Mouse (Mus musculus) stomach, embryonic 16.5 days (tissue): ENCODE results near the gene Tmod4. TPM values are rescaled to one million over a fixed set of nuclear protein-coding genes. Genes with fewer than 3 reads are reported as not detected.
A peak's percentile ranks its signal among the peaks of the same experiment; 100 is the strongest.

Source experiments
- ATAC-seq: fragments of 200-750 bp; cut with Nextera tagmentation; 2 replicates; pipeline ENCODE4 v1.8.0; 2017; ENCODE audit warnings: moderate number of reproducible peaks, moderate TSS enrichment; ENCODE audit not compliant: insufficient read depth, low FRiP score
- H3K27ac ChIP-seq: fragments of 300-500 bp; sonication (generic); 2 replicates; pipeline ENCODE4 v1.5.1; 2014; ENCODE audit warnings: low read length
- H3K27me3 ChIP-seq: fragments of 300-500 bp; sonication (generic); 2 replicates; pipeline ENCODE4 v1.6.1; 2014; ENCODE audit warnings: low read length, control low read depth, mixed read lengths; ENCODE audit not compliant: control insufficient read depth, insufficient read depth
- H3K36me3 ChIP-seq: fragments of 300-500 bp; sonication (generic); 2 replicates; pipeline ENCODE4 v1.6.1; 2014; ENCODE audit warnings: low read length; ENCODE audit not compliant: control insufficient read depth, insufficient read depth
- H3K4me1 ChIP-seq: fragments of 300-500 bp; sonication (generic); 2 replicates; pipeline ENCODE4 v1.6.1; 2014; ENCODE audit warnings: low read length, control low read depth, mixed read lengths; ENCODE audit not compliant: control insufficient read depth, insufficient read depth
- H3K4me2 ChIP-seq: fragments of 300-500 bp; sonication (generic); 2 replicates; pipeline ENCODE4 v1.6.1; 2014; ENCODE audit warnings: low read depth, low read length, mixed read lengths
- H3K4me3 ChIP-seq: fragments of 300-500 bp; sonication (generic); replicated peaks from 2 replicates; pipeline ENCODE4 v1.5.1; 2014; ENCODE audit warnings: mild to moderate bottlenecking, low read length
- H3K9ac ChIP-seq: fragments of 300-500 bp; sonication (generic); 2 replicates; pipeline ENCODE4 v1.6.1; 2014; ENCODE audit warnings: low read length
- H3K9me3 ChIP-seq: fragments of 300-500 bp; sonication (generic); replicated peaks from 2 replicates; pipeline ENCODE4 v1.6.1; 2016; ENCODE audit warnings: low read length, control low read depth; ENCODE audit not compliant: control insufficient read depth
- WGBS: fragments of 180-500 bp; shearing (Covaris S2); extraction: QIAGEN DNeasy Blood & Tissue Kit; methylation state at CpG from one replicate; pipeline ENCODE4 v1.1.7; 2014; 5-methylcytosine and 5-hydroxymethylcytosine counted together
- polyA plus RNA-seq: library from polyadenylated mRNA; unstranded; fragments of >200 nt; fragmentation: Nextera tagmentation; extraction: Ambion mirVana; gene quantifications from 2 replicates; pipeline ENCODE4 v1.2.1, GENCODE M21; 2015

Tmod4 gene
- polyA plus RNA-seq, 1 experiment from 2014 or later = 7.3 TPM

DNA sequence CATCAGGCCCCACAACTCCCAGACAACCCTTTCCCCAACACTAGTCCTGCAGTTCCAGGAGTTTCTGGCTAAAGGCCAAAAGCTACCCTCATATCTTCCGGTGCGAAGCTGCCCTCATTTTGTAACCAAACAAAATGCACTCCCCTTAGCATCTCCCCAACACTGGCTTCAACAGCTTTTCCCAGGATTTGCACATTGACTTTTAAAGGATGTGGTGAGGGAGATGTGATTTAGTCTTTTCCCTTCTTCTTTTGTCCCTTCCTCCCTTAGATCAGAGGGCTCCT, 38.0 kb downstream of the Tmod4 start:
- Histone ChIP-seq H3K4me2 (peak overlapping the region; percentile 86), H3K9me3 (no peaks in the 10 kb centered on the region), H3K27me3 (no peaks in the 10 kb centered on the region), H3K27ac (peak overlapping the region; percentile 49; the same call in 1 of the 2 replicates), H3K9ac (0 out of 2 replicates have a peak overlapping the region, but pooled peaks have one; percentile 81), H3K4me1 (peaks cover 32% of the 10 kb centered on the region), H3K36me3 (no peaks in the 10 kb centered on the region), H3K4me3 (peak overlapping the region; percentile 79)
- 36% methylated on average over 2 of the region's 2 CpGs for WGBS
- ATAC-seq = no peak

DNA sequence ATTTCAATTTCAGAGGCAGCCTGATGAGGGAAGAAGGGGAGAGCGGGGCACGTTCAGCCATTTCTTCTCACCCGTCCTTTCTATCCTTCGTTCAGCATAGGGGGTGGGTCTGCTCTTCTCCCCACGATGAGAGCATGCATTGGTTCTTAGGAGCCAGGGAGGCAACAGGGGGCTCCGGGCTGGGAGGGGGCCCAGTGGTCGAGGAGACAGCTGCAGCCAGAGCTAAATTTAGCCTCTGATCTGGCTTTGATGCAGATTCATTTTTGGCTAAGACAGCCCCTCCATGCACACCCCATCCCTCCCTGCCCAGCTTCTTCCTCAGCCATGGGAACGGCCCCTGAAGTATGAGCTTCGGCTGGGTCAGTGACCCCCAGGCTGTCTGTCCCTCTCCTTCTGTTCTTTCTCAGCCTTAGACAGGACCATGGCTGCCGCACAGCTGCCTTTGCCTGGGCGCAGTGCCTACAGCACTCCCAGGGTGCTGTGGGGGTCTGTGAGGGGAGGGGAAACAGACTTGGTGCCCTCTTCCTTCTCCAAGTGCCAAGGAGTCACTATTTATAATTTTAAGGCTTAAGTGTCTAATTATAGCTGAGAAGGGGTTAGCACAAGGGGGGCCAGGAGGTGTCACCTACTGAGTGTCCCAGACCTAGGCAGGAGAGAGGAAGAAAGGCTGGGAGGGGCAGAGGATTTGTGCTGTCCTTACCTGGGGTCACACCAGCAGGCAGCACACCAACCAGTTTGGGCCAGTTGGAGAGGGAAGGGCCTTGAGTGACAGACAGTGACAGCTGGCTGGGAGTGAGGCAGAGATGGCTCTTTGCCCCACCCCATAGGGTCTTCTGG, 39.4 kb downstream of the Tmod4 start:
- H3K9me3 ChIP-seq = no peaks in the 10 kb centered on the region
- peak overlapping the region; percentile 6 for H3K4me2 ChIP-seq
- H3K36me3 ChIP-seq = no peaks in the 10 kb centered on the region
- WGBS = 49% methylated on average over 11 of the region's 11 CpGs
- H3K4me1 ChIP-seq = peaks cover 32% of the 10 kb centered on the region
- peak overlapping the region; percentile 1; the same call in 1 of the 2 replicates for H3K9ac ChIP-seq
- no peaks in the 10 kb centered on the region for H3K27me3 ChIP-seq
- H3K27ac ChIP-seq = peak overlapping the region; percentile 38; the same call in 1 of the 2 replicates
- ATAC-seq = peak; percentile 14; the same call in 1 of the 2 replicates
- H3K4me3 ChIP-seq = no peak overlapping the region

DNA sequence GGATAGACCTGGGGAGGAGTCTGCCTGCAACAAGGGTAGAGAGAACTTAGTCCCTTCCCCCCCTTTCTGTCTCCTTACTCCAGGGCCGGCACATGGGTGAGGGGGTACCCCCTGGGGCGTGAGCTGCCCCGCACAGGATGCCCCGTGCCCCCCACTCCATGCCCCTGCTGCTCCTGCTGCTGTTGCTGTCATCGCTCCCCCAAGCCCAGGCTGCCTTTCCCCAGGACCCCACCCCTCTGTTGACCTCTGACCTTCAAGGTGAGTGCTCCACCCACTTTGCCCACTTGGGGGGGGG, 39.9 kb downstream of the Tmod4 start:
- Histone ChIP-seq H3K4me2 (no peak overlapping the region), H3K9me3 (no peaks in the 10 kb centered on the region), H3K4me1 (peaks cover 32% of the 10 kb centered on the region), H3K4me3 (no peak overlapping the region), H3K36me3 (no peaks in the 10 kb centered on the region), H3K27ac (no peak overlapping the region), H3K27me3 (no peaks in the 10 kb centered on the region), H3K9ac (no peak overlapping the region)
- ATAC-seq = no peak
- WGBS = 76% methylated on average over 5 of the region's 5 CpGs

DNA sequence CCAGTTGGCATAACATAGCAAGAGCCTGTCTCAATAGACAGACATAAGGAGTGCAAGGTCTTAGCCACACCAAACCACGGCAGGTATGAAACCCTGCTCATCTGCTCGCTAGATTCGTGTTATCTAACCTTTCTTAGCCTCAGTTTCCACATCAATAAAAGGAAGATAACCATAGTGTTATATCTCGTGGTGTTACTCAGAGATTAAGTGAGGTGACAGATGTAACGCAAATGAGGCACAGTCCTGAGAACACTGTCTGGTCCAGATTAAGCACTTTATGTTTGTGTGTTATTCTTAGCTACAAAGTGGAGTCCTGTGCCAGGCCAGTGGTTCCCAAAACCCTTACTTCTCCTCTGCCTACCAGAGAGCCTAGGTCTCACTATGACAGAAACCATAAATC, 40.6 kb downstream of the Tmod4 start:
- H3K9ac ChIP-seq = no peak overlapping the region
- H3K27me3 ChIP-seq = no peaks in the 10 kb centered on the region
- H3K9me3 ChIP-seq = no peaks in the 10 kb centered on the region
- no peaks in the 10 kb centered on the region for H3K36me3 ChIP-seq
- no peak overlapping the region for H3K27ac ChIP-seq
- no peak for ATAC-seq
- H3K4me1 ChIP-seq = peaks cover 27% of the 10 kb centered on the region
- H3K4me3 ChIP-seq = no peak overlapping the region
- 76% methylated on average over 5 of the region's 5 CpGs for WGBS
- H3K4me2 ChIP-seq = no peak overlapping the region

DNA sequence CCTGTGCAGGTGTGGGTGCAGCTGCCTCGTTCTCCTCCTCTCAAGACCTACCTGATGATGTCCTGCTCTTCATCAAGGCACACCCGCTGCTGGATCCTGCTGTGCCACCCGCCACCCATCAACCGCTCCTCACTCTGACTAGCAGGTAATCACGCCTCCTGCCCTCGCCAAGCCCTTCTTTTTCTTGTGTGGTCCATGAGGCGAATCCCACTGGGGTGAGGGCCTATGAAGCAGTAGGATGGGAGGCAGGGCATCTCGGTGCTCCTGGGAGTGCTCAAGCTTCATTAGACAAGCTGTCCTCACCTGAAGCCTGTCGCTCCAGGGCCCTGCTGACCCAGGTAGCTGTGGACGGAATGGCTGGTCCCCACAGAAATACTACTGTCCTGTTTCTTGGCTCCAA, 45.7 kb downstream of the Tmod4 start:
- Histone ChIP-seq H3K9me3 (no peaks in the 10 kb centered on the region), H3K4me3 (no peak overlapping the region), H3K4me1 (peaks cover 13% of the 10 kb centered on the region; the same call in 1 of the 2 replicates), H3K36me3 (peaks cover 10% of the 10 kb centered on the region; the same call in 1 of the 2 replicates), H3K27me3 (peaks cover 18% of the 10 kb centered on the region), H3K9ac (no peak overlapping the region), H3K4me2 (no peak overlapping the region), H3K27ac (no peak overlapping the region)
- no peak for ATAC-seq
- WGBS = 91% methylated on average over 10 of the region's 10 CpGs

DNA sequence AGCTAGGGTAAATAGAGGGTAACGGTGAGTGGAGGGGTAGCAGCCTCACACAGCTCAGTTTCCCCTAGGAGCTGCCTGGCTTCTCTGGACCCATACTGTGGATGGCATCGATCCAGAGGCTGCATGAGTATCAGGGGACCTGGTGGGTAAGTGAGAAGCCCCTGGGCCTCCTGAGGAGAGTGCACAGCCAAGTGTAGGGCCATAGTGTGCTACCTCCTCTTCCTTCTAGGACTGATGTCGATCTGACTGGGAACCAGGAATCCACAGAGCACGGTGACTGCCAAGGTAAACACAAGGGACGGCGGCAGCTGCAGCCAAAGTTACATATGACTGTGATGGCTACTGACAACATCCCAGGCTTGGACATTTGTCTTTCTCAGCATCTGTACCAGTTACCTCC, 46.8 kb downstream of the Tmod4 start:
- no peak for ATAC-seq
- Histone ChIP-seq H3K27me3 (peaks cover 18% of the 10 kb centered on the region), H3K27ac (no peak overlapping the region), H3K9ac (no peak overlapping the region), H3K4me1 (peaks cover 13% of the 10 kb centered on the region; the same call in 1 of the 2 replicates), H3K36me3 (peaks cover 10% of the 10 kb centered on the region; the same call in 1 of the 2 replicates), H3K4me2 (no peak overlapping the region), H3K4me3 (no peak overlapping the region), H3K9me3 (no peaks in the 10 kb centered on the region)
- WGBS = 69% methylated on average over 6 of the region's 6 CpGs

DNA sequence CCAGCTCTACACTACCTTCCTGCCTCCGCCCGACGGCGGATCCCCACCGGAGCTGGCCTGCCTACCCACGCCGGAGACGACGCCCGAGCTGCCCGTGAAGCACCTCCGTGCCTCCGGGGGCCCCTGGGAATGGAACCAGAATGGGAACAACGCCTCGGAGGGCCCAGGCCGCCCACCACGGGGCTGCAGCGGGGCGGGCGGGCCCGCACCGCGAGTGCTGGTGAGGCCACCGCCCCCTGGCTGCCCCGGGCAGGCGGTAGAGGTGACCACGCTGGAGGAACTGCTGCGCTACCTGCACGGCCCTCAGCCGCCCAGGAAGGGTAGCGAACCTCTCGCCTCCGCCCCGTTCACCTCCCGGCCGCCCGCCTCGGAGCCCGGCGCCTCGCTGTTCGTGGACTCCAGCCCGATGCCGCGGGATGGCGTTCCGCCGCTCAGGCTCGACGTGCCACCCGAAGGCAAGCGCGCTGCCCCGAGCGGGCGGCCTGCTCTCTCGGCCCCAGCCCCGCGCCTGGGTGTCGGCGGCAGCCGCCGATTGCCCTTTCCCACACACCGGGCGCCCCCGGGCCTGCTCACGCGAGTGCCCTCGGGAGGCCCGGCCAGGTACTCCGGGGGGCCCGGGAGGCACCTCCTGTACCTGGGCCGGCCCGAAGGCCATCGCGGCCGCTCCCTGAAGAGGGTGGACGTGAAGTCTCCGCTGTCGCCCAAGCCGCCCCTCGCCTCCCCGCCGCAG, 48.4 kb downstream of the Tmod4 start:
- Histone ChIP-seq H3K9ac (peak overlapping the region; percentile 59; the same call in 1 of the 2 replicates), H3K27ac (no peak overlapping the region), H3K36me3 (peaks cover 10% of the 10 kb centered on the region; the same call in 1 of the 2 replicates), H3K4me1 (peaks cover 13% of the 10 kb centered on the region; the same call in 1 of the 2 replicates), H3K27me3 (peaks cover 18% of the 10 kb centered on the region), H3K4me2 (peak overlapping the region; percentile 56), H3K4me3 (peak overlapping the region; percentile 32), H3K9me3 (no peaks in the 10 kb centered on the region)
- no peak for ATAC-seq
- WGBS = 34% methylated on average over 77 of the region's 84 CpGs

DNA sequence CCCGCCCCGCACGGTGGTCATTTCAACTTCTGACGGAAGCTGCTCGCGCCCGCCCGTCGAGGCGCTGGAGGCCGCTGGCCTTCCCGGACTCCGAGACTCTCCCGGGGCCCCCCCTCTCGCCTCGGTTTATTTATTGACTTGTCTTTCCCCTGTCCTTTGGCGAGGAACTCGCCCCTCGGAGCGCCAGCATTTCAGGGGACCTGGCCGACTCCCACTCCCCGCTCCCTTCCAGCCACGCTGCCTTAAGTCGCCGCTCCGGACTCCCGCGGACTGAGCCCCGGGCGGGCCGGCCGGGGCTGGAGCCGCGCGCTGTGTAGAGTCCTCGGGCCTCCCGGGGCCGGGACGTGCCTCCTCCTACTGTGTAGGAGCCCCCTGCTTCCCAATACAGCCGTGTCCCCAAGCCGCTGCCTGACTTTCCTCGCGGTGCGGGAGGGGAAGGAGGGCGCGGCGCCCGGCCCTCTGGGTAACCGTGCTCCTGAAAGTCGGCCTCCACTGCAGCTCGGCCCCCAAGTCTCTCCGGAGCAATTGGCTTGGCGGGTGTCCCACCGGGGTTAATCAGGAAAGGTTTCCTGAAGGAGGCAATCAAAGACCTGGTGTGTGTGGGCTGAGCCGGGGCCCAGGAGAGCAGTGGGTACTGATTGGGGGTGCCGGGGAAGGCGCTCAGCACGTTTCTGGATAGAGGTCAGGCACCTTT, 49.1 kb downstream of the Tmod4 start:
- Histone ChIP-seq H3K4me3 (peak overlapping the region; percentile 32), H3K4me2 (peak overlapping the region; percentile 56), H3K36me3 (peaks cover 10% of the 10 kb centered on the region; the same call in 1 of the 2 replicates), H3K27ac (no peak overlapping the region), H3K4me1 (peaks cover 13% of the 10 kb centered on the region; the same call in 1 of the 2 replicates), H3K9ac (peak overlapping the region; percentile 59), H3K27me3 (peaks cover 18% of the 10 kb centered on the region), H3K9me3 (no peaks in the 10 kb centered on the region)
- WGBS = 20% methylated on average over 58 of the region's 58 CpGs
- ATAC-seq = peak; percentile 11; the same call in 1 of the 2 replicates
